Mouse (Mus musculus): ENCODE results near the gene Hsf2bp. TPM values are rescaled to one million over a fixed set of nuclear protein-coding genes. Genes with fewer than 3 reads are reported as not detected.
"Not testable (repeated sequence)": the region's sequence is repeated elsewhere in the genome, so short reads cannot be mapped to it uniquely, and the experiment has no call there.

Hsf2bp gene
- polyA plus RNA-seq, 1 experiment from 2014 or later: 0.42 TPM

- TF ChIP-seq CTCF (IDR thresholded peaks at IDR 0.05; ENCODE audit: low read depth) (no peak), EP300 (IDR thresholded peaks at IDR 0.05; ENCODE audit: low read depth) (no peak)
- no peak for ATAC-seq
- DNase-seq: no peak
- Histone ChIP-seq H3K4me2 (ENCODE audit: low read depth, low read length) (no peak overlapping the region), H3K9me3 (ENCODE audit: low read length) (0 out of 2 replicates have a peak, but pooled peaks cover 2% of the 10 kb centered on the region), H3K27me3 (ENCODE audit: insufficient read depth, low read length) (no peaks in the 10 kb centered on the region), H3K4me1 (ENCODE audit: insufficient read depth) (no peaks in the 10 kb centered on the region), H3K27ac (ENCODE audit: low read depth) (no peak overlapping the region), H3K4me3 (ENCODE audit: low read depth, low read length) (no peak overlapping the region), H3K9ac (replicated peaks) (no peak overlapping the region), H3K36me3 (replicated peaks; ENCODE audit: insufficient read depth, low read length) (no peaks in the 10 kb centered on the region)
- WGBS (ENCODE audit: insufficient replicate concordance): 63% methylated on average over 11 of the region's 11 CpGs
Measured at GRCm38 (mm10) chr17:32068381-32068780, 32.2 kb upstream of the Hsf2bp start.

GRCm38 (mm10) chr17:32067541-32067940 is 31.4 kb upstream of the Hsf2bp start:
- no peak overlapping the region for H3K9ac ChIP-seq (replicated peaks)
- WGBS (ENCODE audit: insufficient replicate concordance): 61% methylated on average over 9 of the region's 9 CpGs
- H3K36me3 ChIP-seq (replicated peaks; ENCODE audit: insufficient read depth, low read length): no peaks in the 10 kb centered on the region
- H3K9me3 ChIP-seq (ENCODE audit: low read length): 0 out of 2 replicates have a peak, but pooled peaks cover 2% of the 10 kb centered on the region
- no peak for ATAC-seq
- H3K4me2 ChIP-seq (ENCODE audit: low read depth, low read length): no peak overlapping the region
- TF ChIP-seq EP300 (IDR thresholded peaks at IDR 0.05; ENCODE audit: low read depth) (no peak), CTCF (IDR thresholded peaks at IDR 0.05; ENCODE audit: low read depth) (no peak)
- no peak for DNase-seq
- H3K4me3 ChIP-seq (ENCODE audit: low read depth, low read length): no peak overlapping the region
- no peak overlapping the region for H3K27ac ChIP-seq (ENCODE audit: low read depth)
- H3K27me3 ChIP-seq (ENCODE audit: insufficient read depth, low read length): no peaks in the 10 kb centered on the region
- no peaks in the 10 kb centered on the region for H3K4me1 ChIP-seq (ENCODE audit: insufficient read depth)

- not testable (repeated sequence) for H3K27ac ChIP-seq (ENCODE audit: low read depth); H3K4me3 ChIP-seq (ENCODE audit: low read depth, low read length); ATAC-seq; H3K4me1 ChIP-seq (ENCODE audit: insufficient read depth); DNase-seq; H3K9ac ChIP-seq (replicated peaks); H3K4me2 ChIP-seq (ENCODE audit: low read depth, low read length); H3K27me3 ChIP-seq (ENCODE audit: insufficient read depth, low read length); H3K9me3 ChIP-seq (ENCODE audit: low read length)
- 65% methylated on average over 8 of the region's 8 CpGs for WGBS (ENCODE audit: insufficient replicate concordance)
- peaks cover 16% of the 10 kb centered on the region for H3K36me3 ChIP-seq (replicated peaks; ENCODE audit: insufficient read depth, low read length)
Measured at GRCm38 (mm10) chr17:32064762-32065161, 28.6 kb upstream of the Hsf2bp start.

- ATAC-seq: no peak
Measured at GRCm38 (mm10) chr17:32063654-32064053, 27.5 kb upstream of the Hsf2bp start.

GRCm38 (mm10) chr17:32061219-32061618 is 25.1 kb upstream of the Hsf2bp start:
- Histone ChIP-seq H3K27me3 (ENCODE audit: insufficient read depth, low read length) (no peaks in the 10 kb centered on the region), H3K36me3 (replicated peaks; ENCODE audit: insufficient read depth, low read length) (peaks cover 42% of the 10 kb centered on the region), H3K4me2 (ENCODE audit: low read depth, low read length) (no peak overlapping the region), H3K9me3 (ENCODE audit: low read length) (no peaks in the 10 kb centered on the region), H3K4me1 (ENCODE audit: insufficient read depth) (no peaks in the 10 kb centered on the region), H3K9ac (replicated peaks) (no peak overlapping the region), H3K4me3 (ENCODE audit: low read depth, low read length) (no peak overlapping the region), H3K27ac (ENCODE audit: low read depth) (no peak overlapping the region)
- no peak for ATAC-seq
- no peak for DNase-seq
- 90% methylated on average over 14 of the region's 14 CpGs for WGBS (ENCODE audit: insufficient replicate concordance)
- TF ChIP-seq EP300 (IDR thresholded peaks at IDR 0.05; ENCODE audit: low read depth) (no peak), CTCF (IDR thresholded peaks at IDR 0.05; ENCODE audit: low read depth) (no peak)

More at GRCm38 (mm10) chr17:32063654-32064053, 27.5 kb upstream of the Hsf2bp start:
- no peak overlapping the region for H3K4me2 ChIP-seq (ENCODE audit: low read depth, low read length)
- H3K27ac ChIP-seq (ENCODE audit: low read depth): no peak overlapping the region
- no peaks in the 10 kb centered on the region for H3K9me3 ChIP-seq (ENCODE audit: low read length)
- H3K4me1 ChIP-seq (ENCODE audit: insufficient read depth): no peaks in the 10 kb centered on the region
- H3K27me3 ChIP-seq (ENCODE audit: insufficient read depth, low read length): no peaks in the 10 kb centered on the region
- no peak overlapping the region for H3K9ac ChIP-seq (replicated peaks)
- no peak overlapping the region for H3K4me3 ChIP-seq (ENCODE audit: low read depth, low read length)
- no peak for TF ChIP-seq EP300 (IDR thresholded peaks at IDR 0.05; ENCODE audit: low read depth)
- no peak for TF ChIP-seq CTCF (IDR thresholded peaks at IDR 0.05; ENCODE audit: low read depth)
- no peak for DNase-seq
- WGBS (ENCODE audit: insufficient replicate concordance): 54% methylated on average over 2 of the region's 2 CpGs
- peaks cover 22% of the 10 kb centered on the region for H3K36me3 ChIP-seq (replicated peaks; ENCODE audit: insufficient read depth, low read length)

- no peaks in the 10 kb centered on the region for H3K4me1 ChIP-seq (ENCODE audit: insufficient read depth)
- DNase-seq: no peak
- no peak for ATAC-seq
- H3K9me3 ChIP-seq (ENCODE audit: low read length): no peaks in the 10 kb centered on the region
- no peak overlapping the region for H3K4me3 ChIP-seq (ENCODE audit: low read depth, low read length)
- TF ChIP-seq EP300 (IDR thresholded peaks at IDR 0.05; ENCODE audit: low read depth) (no peak), CTCF (IDR thresholded peaks at IDR 0.05; ENCODE audit: low read depth) (no peak)
- no peak overlapping the region for H3K27ac ChIP-seq (ENCODE audit: low read depth)
- no peak overlapping the region for H3K4me2 ChIP-seq (ENCODE audit: low read depth, low read length)
- H3K9ac ChIP-seq (replicated peaks): no peak overlapping the region
- WGBS (ENCODE audit: insufficient replicate concordance): 84% methylated on average over 2 of the region's 2 CpGs
- no peaks in the 10 kb centered on the region for H3K27me3 ChIP-seq (ENCODE audit: insufficient read depth, low read length)
- peaks cover 52% of the 10 kb centered on the region for H3K36me3 ChIP-seq (replicated peaks; ENCODE audit: insufficient read depth, low read length)
Measured at GRCm38 (mm10) chr17:32059084-32059483, 22.9 kb upstream of the Hsf2bp start.

GRCm38 (mm10) chr17:32057843-32058242 is 21.7 kb upstream of the Hsf2bp start:
- peaks cover 56% of the 10 kb centered on the region for H3K36me3 ChIP-seq (replicated peaks; ENCODE audit: insufficient read depth, low read length)
- no peaks in the 10 kb centered on the region for H3K9me3 ChIP-seq (ENCODE audit: low read length)
- no peaks in the 10 kb centered on the region for H3K27me3 ChIP-seq (ENCODE audit: insufficient read depth, low read length)
- no peak overlapping the region for H3K4me3 ChIP-seq (ENCODE audit: low read depth, low read length)
- H3K9ac ChIP-seq (replicated peaks): no peak overlapping the region
- DNase-seq: no peak
- ATAC-seq: no peak
- H3K4me1 ChIP-seq (ENCODE audit: insufficient read depth): no peaks in the 10 kb centered on the region
- H3K4me2 ChIP-seq (ENCODE audit: low read depth, low read length): no peak overlapping the region
- H3K27ac ChIP-seq (ENCODE audit: low read depth): no peak overlapping the region
- 88% methylated on average over 2 of the region's 2 CpGs for WGBS (ENCODE audit: insufficient replicate concordance)
- no peak for TF ChIP-seq CTCF (IDR thresholded peaks at IDR 0.05; ENCODE audit: low read depth)
- TF ChIP-seq EP300 (IDR thresholded peaks at IDR 0.05; ENCODE audit: low read depth): no peak
